Mouse (Mus musculus): ENCODE measurements at regions not wholly inside any gene's neighbourhood (a gene's known extent, or its start where the extent isn't known, plus 50 kb on each side); places are given as distances from the start of the nearest gene placed in this dataset.

GRCm38 (mm10) chr6:7215880-7216279, 260.1 kb downstream of the Sdhaf3 start:
- H3K36me3 ChIP-seq (replicated peaks; ENCODE audit: control insufficient read depth, insufficient read depth, low read length): no peaks in the 10 kb centered on the region
- no peak overlapping the region for H3K4me2 ChIP-seq (ENCODE audit: low read depth, low read length)
- H3K4me1 ChIP-seq (ENCODE audit: control insufficient read depth, insufficient read depth): no peaks in the 10 kb centered on the region
- H3K4me3 ChIP-seq (ENCODE audit: low read depth, low read length): no peak overlapping the region
- DNase-seq (ENCODE audit: low spot score) (peak; percentile 10), ATAC-seq (ENCODE audit: insufficient read depth, low read depth) (no peak)
- TF ChIP-seq CTCF (IDR thresholded peaks at IDR 0.05; ENCODE audit: low read depth) (no peak), EP300 (IDR thresholded peaks at IDR 0.05; ENCODE audit: low read depth) (no peak)
- 42% methylated on average over 4 of the region's 4 CpGs for WGBS
- H3K27me3 ChIP-seq (ENCODE audit: control insufficient read depth, insufficient read depth, low read length): no peaks in the 10 kb centered on the region
- no peak overlapping the region for H3K9ac ChIP-seq (replicated peaks; ENCODE audit: low read depth, low read length)
- no peaks in the 10 kb centered on the region for H3K9me3 ChIP-seq (replicated peaks; ENCODE audit: control insufficient read depth, low read length)
- no peak overlapping the region for H3K27ac ChIP-seq (ENCODE audit: low read depth)

DNA sequence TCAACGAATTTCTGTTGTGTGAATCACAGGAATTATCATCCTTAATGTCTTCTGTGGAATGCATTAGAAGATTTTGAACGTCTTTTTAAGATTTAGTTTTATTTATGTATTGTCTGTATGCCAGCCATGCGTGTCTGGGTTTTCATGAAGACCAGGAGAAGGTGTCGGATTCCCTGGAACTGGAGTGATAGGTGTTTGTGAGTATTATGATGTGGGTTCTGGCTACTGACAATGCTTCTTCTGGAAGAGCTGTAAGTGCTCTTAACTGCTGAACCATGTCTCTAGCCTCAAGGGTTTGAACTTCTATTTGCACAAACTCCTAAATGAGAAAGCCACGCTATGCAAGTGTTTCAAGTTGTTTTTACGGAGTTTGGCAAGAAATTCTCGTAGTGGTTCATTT, 296.5 kb downstream of the Sdhaf3 start:
- TF ChIP-seq EP300 (IDR thresholded peaks at IDR 0.05; ENCODE audit: low read depth): no peak
- TF ChIP-seq CTCF (IDR thresholded peaks at IDR 0.05; ENCODE audit: low read depth): no peak
- DNase-seq (ENCODE audit: low spot score): no peak
- no peak for ATAC-seq (ENCODE audit: insufficient read depth, low read depth)
- Histone ChIP-seq H3K27me3 (ENCODE audit: control insufficient read depth, insufficient read depth, low read length) (no peaks in the 10 kb centered on the region), H3K9ac (replicated peaks; ENCODE audit: low read depth, low read length) (no peak overlapping the region), H3K4me3 (ENCODE audit: low read depth, low read length) (no peak overlapping the region), H3K27ac (ENCODE audit: low read depth) (no peak overlapping the region), H3K36me3 (replicated peaks; ENCODE audit: control insufficient read depth, insufficient read depth, low read length) (no peaks in the 10 kb centered on the region), H3K4me1 (ENCODE audit: control insufficient read depth, insufficient read depth) (no peaks in the 10 kb centered on the region), H3K4me2 (ENCODE audit: low read depth, low read length) (no peak overlapping the region), H3K9me3 (replicated peaks; ENCODE audit: control insufficient read depth, low read length) (no peaks in the 10 kb centered on the region)
- WGBS: 62% methylated on average over 7 of the region's 7 CpGs

DNA sequence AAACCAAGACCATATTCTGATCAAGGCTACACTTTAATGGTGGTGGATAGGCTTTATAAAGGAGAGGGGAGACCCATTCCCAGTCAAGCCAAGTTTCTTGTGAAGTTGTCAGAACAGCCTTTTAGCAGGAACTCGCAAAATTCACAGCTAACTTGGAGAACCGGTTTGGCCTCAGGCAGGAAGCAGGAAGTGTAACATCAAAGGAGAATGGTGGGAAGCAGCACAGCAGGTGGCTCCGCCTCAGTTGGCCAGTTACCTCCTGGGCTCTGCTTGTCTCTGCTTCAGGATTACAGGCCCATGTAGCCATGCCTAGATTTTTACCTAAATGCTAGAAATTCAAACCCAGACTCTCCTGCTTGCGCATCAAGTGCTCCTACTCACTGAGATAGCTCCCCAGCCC, 277.2 kb upstream of the Tac1 start:
- ATAC-seq (ENCODE audit: insufficient read depth, low read depth) (no peak), DNase-seq (ENCODE audit: low spot score) (no peak)
- no peaks in the 10 kb centered on the region for H3K36me3 ChIP-seq (replicated peaks; ENCODE audit: control insufficient read depth, insufficient read depth, low read length)
- WGBS: 50% methylated on average over 4 of the region's 4 CpGs
- no peak overlapping the region for H3K27ac ChIP-seq (ENCODE audit: low read depth)
- TF ChIP-seq EP300 (IDR thresholded peaks at IDR 0.05; ENCODE audit: low read depth) (no peak), CTCF (IDR thresholded peaks at IDR 0.05; ENCODE audit: low read depth) (no peak)
- no peaks in the 10 kb centered on the region for H3K4me1 ChIP-seq (ENCODE audit: control insufficient read depth, insufficient read depth)
- no peak overlapping the region for H3K9ac ChIP-seq (replicated peaks; ENCODE audit: low read depth, low read length)
- H3K27me3 ChIP-seq (ENCODE audit: control insufficient read depth, insufficient read depth, low read length): no peaks in the 10 kb centered on the region
- no peak overlapping the region for H3K4me3 ChIP-seq (ENCODE audit: low read depth, low read length)
- no peaks in the 10 kb centered on the region for H3K9me3 ChIP-seq (replicated peaks; ENCODE audit: control insufficient read depth, low read length)
- no peak overlapping the region for H3K4me2 ChIP-seq (ENCODE audit: low read depth, low read length)

DNA sequence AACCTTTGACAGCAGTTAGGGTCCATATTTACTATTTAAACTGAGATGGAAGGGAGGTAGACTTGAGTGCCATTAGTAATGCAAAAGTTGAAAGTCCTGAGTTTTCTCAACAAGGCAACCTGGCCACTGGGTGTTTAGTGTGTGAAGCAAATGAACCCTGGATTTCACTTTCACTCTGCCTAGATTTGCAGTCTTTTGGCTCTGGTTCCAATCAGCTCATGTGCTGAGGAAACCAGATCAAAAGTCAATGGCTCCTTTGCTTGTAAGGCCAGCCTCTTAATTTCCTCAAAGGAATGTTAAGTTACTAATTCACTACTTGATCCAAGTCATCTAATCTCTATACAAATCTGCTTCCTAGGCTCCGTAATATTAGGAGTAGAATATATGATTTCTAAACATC, 247.7 kb upstream of the Tac1 start:
- no peaks in the 10 kb centered on the region for H3K4me1 ChIP-seq (ENCODE audit: control insufficient read depth, insufficient read depth)
- 82% methylated on average over 1 of the region's 1 CpGs for WGBS
- ATAC-seq (ENCODE audit: insufficient read depth, low read depth): no peak

GRCm38 (mm10) chr6:7313496-7313895, 241.2 kb upstream of the Tac1 start:
- H3K27me3 ChIP-seq (ENCODE audit: control insufficient read depth, insufficient read depth, low read length): no peaks in the 10 kb centered on the region
- no peaks in the 10 kb centered on the region for H3K9me3 ChIP-seq (replicated peaks; ENCODE audit: control insufficient read depth, low read length)
- ATAC-seq (ENCODE audit: insufficient read depth, low read depth): no peak
- TF ChIP-seq EP300 (IDR thresholded peaks at IDR 0.05; ENCODE audit: low read depth) (no peak), CTCF (IDR thresholded peaks at IDR 0.05; ENCODE audit: low read depth) (no peak)
- no peak overlapping the region for H3K27ac ChIP-seq (ENCODE audit: low read depth)
- no peak overlapping the region for H3K4me3 ChIP-seq (ENCODE audit: low read depth, low read length)
- no peaks in the 10 kb centered on the region for H3K4me1 ChIP-seq (ENCODE audit: control insufficient read depth, insufficient read depth)
- WGBS: 61% methylated on average over 3 of the region's 3 CpGs
- H3K9ac ChIP-seq (replicated peaks; ENCODE audit: low read depth, low read length): no peak overlapping the region
- H3K36me3 ChIP-seq (replicated peaks; ENCODE audit: control insufficient read depth, insufficient read depth, low read length): no peaks in the 10 kb centered on the region
- no peak overlapping the region for H3K4me2 ChIP-seq (ENCODE audit: low read depth, low read length)
- DNase-seq (ENCODE audit: low spot score): no peak

More for the DNA sequence above, 247.7 kb upstream of the Tac1 start:
- H3K36me3 ChIP-seq (replicated peaks; ENCODE audit: control insufficient read depth, insufficient read depth, low read length): no peaks in the 10 kb centered on the region
- no peak overlapping the region for H3K4me3 ChIP-seq (ENCODE audit: low read depth, low read length)
- no peak overlapping the region for H3K27ac ChIP-seq (ENCODE audit: low read depth)
- no peaks in the 10 kb centered on the region for H3K9me3 ChIP-seq (replicated peaks; ENCODE audit: control insufficient read depth, low read length)
- no peak for DNase-seq (ENCODE audit: low spot score)
- TF ChIP-seq EP300 (IDR thresholded peaks at IDR 0.05; ENCODE audit: low read depth) (no peak), CTCF (IDR thresholded peaks at IDR 0.05; ENCODE audit: low read depth) (no peak)
- H3K4me2 ChIP-seq (ENCODE audit: low read depth, low read length): no peak overlapping the region
- H3K27me3 ChIP-seq (ENCODE audit: control insufficient read depth, insufficient read depth, low read length): no peaks in the 10 kb centered on the region
- no peak overlapping the region for H3K9ac ChIP-seq (replicated peaks; ENCODE audit: low read depth, low read length)

GRCm38 (mm10) chr6:7326974-7327373, 227.7 kb upstream of the Tac1 start:
- H3K36me3 ChIP-seq (replicated peaks; ENCODE audit: control insufficient read depth, insufficient read depth, low read length): no peaks in the 10 kb centered on the region
- H3K27ac ChIP-seq (ENCODE audit: low read depth): no peak overlapping the region
- no peaks in the 10 kb centered on the region for H3K4me1 ChIP-seq (ENCODE audit: control insufficient read depth, insufficient read depth)
- H3K4me2 ChIP-seq (ENCODE audit: low read depth, low read length): no peak overlapping the region
- ATAC-seq (ENCODE audit: insufficient read depth, low read depth) (no peak), DNase-seq (ENCODE audit: low spot score) (no peak)
- no peak for TF ChIP-seq EP300 (IDR thresholded peaks at IDR 0.05; ENCODE audit: low read depth)
- WGBS: 55% methylated on average over 4 of the region's 4 CpGs
- no peak overlapping the region for H3K9ac ChIP-seq (replicated peaks; ENCODE audit: low read depth, low read length)
- H3K27me3 ChIP-seq (ENCODE audit: control insufficient read depth, insufficient read depth, low read length): no peaks in the 10 kb centered on the region
- no peaks in the 10 kb centered on the region for H3K9me3 ChIP-seq (replicated peaks; ENCODE audit: control insufficient read depth, low read length)
- no peak overlapping the region for H3K4me3 ChIP-seq (ENCODE audit: low read depth, low read length)

Data from heart, postnatal 0 days (tissue).